Mouse (Mus musculus) kidney, embryonic 14.5 days (tissue): Measurements from ENCODE around the gene 2810408A11Rik. TPM values are rescaled to one million over a fixed set of nuclear protein-coding genes. Genes with fewer than 3 reads are reported as not detected.

Source experiments
- ATAC-seq: fragments of 200-750 bp; cut with Nextera tagmentation; 2 replicates; pipeline ENCODE4 v1.8.0; 2017; ENCODE audit warnings: moderate number of reproducible peaks, mild to moderate bottlenecking, moderate TSS enrichment, moderate library complexity; ENCODE audit not compliant: low FRiP score, low TSS enrichment
- H3K27ac ChIP-seq: fragments of 300-500 bp; sonication (generic); 2 replicates; pipeline ENCODE4 v1.5.1; 2014; ENCODE audit warnings: low read depth, mild to moderate bottlenecking, low read length, moderate library complexity, mixed read lengths
- H3K27me3 ChIP-seq: fragments of 300-500 bp; sonication (generic); 2 replicates; pipeline ENCODE4 v1.6.1; 2014; ENCODE audit warnings: mild to moderate bottlenecking, low read length; ENCODE audit not compliant: control insufficient read depth, insufficient read depth
- H3K36me3 ChIP-seq: fragments of 300-500 bp; sonication (generic); 2 replicates; pipeline ENCODE4 v1.6.1; 2014; ENCODE audit warnings: low read length, mixed read lengths; ENCODE audit not compliant: control insufficient read depth, insufficient read depth
- H3K4me1 ChIP-seq: fragments of 300-500 bp; sonication (generic); 2 replicates; pipeline ENCODE4 v1.6.1; 2014; ENCODE audit warnings: low read length, mixed read lengths; ENCODE audit not compliant: control insufficient read depth, insufficient read depth
- H3K4me2 ChIP-seq: fragments of 300-500 bp; sonication (generic); replicated peaks from 2 replicates; pipeline ENCODE4 v1.6.1; 2014; ENCODE audit warnings: low read depth, mild to moderate bottlenecking, low read length
- H3K4me3 ChIP-seq: fragments of 300-500 bp; sonication (generic); 2 replicates; pipeline ENCODE4 v1.5.1; 2014; ENCODE audit warnings: mild to moderate bottlenecking, low read length
- H3K9ac ChIP-seq: fragments of 300-500 bp; sonication (generic); 2 replicates; pipeline ENCODE4 v1.6.1; 2014; ENCODE audit warnings: low read depth, mild to moderate bottlenecking, low read length, moderate library complexity
- H3K9me3 ChIP-seq: fragments of 300-500 bp; sonication (generic); 2 replicates; pipeline ENCODE4 v1.6.1; 2016; ENCODE audit warnings: low read length; ENCODE audit not compliant: control insufficient read depth
- WGBS: fragments of 180-500 bp; shearing (Covaris S2); extraction: QIAGEN DNeasy Blood & Tissue Kit; methylation state at CpG from one replicate; pipeline ENCODE4 v1.1.7; 2014; 5-methylcytosine and 5-hydroxymethylcytosine counted together
- polyA plus RNA-seq: library from polyadenylated mRNA; unstranded; fragments of >200 nt; fragmentation: Nextera tagmentation; extraction: Ambion mirVana; gene quantifications from 2 replicates; pipeline ENCODE4 v1.2.1, GENCODE M21; 2014

Gene 2810408A11Rik
- polyA plus RNA-seq, 1 experiment from 2014 or later, result 15.1 TPM

DNA sequence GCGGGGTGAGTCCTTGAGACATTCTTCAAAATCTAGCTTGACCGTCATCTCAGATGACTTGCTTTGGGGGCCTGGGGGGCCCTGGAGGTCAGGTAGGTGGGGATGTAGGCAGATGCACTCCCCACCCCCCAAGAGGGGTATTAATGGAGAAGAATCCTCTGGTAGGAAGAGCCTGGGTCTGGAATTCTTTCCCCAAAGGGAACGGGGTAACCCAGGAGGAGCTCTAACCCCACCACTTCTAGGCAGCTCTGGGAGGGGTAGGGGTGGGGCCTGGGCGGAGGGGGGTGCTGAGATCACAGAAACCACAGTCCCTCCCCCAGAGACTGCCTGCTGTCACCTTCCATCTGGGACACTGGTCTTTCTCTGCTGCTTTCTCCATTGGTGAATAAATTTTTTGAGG lies 5.5 kb downstream of the 2810408A11Rik start, which contains the start of gene Acap1:
Gene Acap1 (minus strand): TSS at position 249 of the 400 bp plus-strand sequence.
- Histone ChIP-seq H3K27me3 (no peaks in the 10 kb centered on the region), H3K4me1 (peaks cover 7% of the 10 kb centered on the region), H3K9ac (no peak within 1 kb of the TSS), H3K4me2 (no peak within 1 kb of the TSS), H3K9me3 (no peaks in the 10 kb centered on the region), H3K36me3 (no peaks in the 10 kb centered on the region), H3K4me3 (no peak within 1 kb of the TSS), H3K27ac (no peak within 1 kb of the TSS)
- no peak for ATAC-seq
- WGBS, result 75% methylated on average over 4 of the region's 4 CpGs

DNA sequence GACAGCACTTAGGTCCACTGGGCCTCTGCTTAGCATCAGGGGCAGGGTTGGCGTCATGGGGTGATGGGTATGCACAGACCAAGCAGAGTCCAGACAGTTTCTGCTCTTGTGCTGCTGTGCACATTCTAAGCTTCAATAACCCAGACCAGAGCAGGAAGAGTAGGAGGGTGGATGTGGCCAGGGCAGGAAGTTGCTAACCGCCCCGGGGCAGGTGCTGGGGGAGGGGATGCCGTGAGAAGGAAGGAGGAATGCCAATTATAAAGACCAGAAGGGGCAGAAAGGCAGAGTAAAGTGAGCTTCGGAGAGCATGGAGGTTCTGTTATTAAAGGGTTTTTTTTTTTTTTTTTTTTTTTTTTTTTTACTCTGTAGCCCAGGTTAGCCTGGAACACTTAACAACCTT lies 6.1 kb downstream of the 2810408A11Rik start:
- peaks cover 5% of the 10 kb centered on the region for H3K4me1 ChIP-seq
- no peak for ATAC-seq
- no peaks in the 10 kb centered on the region for H3K9me3 ChIP-seq
- no peak overlapping the region for H3K27ac ChIP-seq
- H3K4me2 ChIP-seq, result no peak overlapping the region
- H3K36me3 ChIP-seq, result no peaks in the 10 kb centered on the region
- H3K9ac ChIP-seq, result no peak overlapping the region
- WGBS, result 73% methylated on average over 5 of the region's 5 CpGs
- H3K4me3 ChIP-seq, result no peak overlapping the region
- no peaks in the 10 kb centered on the region for H3K27me3 ChIP-seq

- no peak overlapping the region for H3K4me3 ChIP-seq
- no peak overlapping the region for H3K27ac ChIP-seq
- no peak overlapping the region for H3K9ac ChIP-seq
- H3K27me3 ChIP-seq, result no peaks in the 10 kb centered on the region
- H3K9me3 ChIP-seq, result no peaks in the 10 kb centered on the region
- no peak for ATAC-seq
- 79% methylated on average over 4 of the region's 4 CpGs for WGBS
- no peaks in the 10 kb centered on the region for H3K36me3 ChIP-seq
- no peak overlapping the region for H3K4me2 ChIP-seq
- no peaks in the 10 kb centered on the region for H3K4me1 ChIP-seq
These were observed 9.3 kb downstream of the 2810408A11Rik start for GRCm38 (mm10) chr11:69891482-69891881.

DNA sequence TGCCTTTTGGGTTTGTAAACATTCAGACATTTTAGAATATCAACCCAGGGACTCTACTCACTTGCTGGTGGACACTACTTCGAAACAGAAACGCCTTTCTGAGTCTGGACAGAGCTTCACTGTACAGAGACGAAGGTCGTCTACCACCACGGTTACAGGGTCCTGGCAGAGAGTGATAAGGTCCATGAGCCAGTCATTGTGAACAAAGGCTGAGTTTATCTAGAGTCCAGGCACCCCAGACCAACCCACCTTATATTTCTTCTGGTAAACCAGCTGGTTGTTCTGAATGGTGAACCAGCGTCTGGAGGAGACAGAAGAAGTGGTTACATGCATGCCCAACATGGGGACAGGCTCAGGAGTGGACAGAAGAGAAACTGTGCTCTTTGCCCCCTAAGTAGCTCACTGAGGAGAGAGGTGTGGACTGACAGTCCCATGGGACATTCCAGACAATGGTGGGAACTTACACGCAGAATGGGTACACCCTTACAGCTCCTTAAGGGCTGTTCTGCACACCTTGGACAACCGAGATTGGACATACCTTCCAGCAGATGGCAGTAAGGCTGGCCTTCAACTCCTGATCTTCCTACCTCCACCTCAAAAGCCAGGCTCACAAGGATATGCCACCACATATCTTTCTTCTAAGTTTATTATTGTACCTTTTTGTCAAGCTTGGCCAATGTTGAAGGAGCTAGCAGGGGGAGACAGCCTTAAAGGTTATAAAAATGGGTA lies 13.7 kb downstream of the 2810408A11Rik start:
- Histone ChIP-seq H3K27me3 (no peaks in the 10 kb centered on the region), H3K36me3 (no peaks in the 10 kb centered on the region), H3K4me3 (no peak overlapping the region), H3K9ac (no peak overlapping the region), H3K4me2 (no peak overlapping the region), H3K9me3 (no peaks in the 10 kb centered on the region), H3K27ac (no peak overlapping the region), H3K4me1 (peaks cover 3% of the 10 kb centered on the region)
- WGBS, result 70% methylated on average over 8 of the region's 8 CpGs
- no peak for ATAC-seq

DNA sequence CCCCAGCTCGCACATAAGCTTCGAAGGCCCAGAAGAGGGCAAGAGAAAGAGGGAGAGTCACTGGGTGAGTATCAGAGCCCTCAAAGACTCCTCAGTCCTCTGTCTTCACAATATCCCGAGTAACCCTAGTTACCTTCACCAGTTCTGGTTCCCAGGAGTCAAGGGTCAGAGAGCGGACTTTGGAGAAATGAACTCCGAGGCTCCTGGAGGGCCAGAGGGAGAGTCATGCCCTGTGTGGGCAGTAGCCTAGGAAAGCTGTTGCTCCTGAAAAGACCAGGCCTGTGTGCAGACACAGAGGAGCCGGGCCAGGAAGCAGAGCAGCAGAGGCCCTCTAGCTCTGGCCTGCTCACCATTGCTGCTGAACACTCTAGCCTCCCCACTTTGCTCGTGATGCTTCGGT lies 16.1 kb downstream of the 2810408A11Rik start:
- Histone ChIP-seq H3K4me1 (peaks cover 14% of the 10 kb centered on the region), H3K9me3 (no peaks in the 10 kb centered on the region), H3K9ac (no peak overlapping the region), H3K27ac (no peak overlapping the region), H3K4me2 (no peak overlapping the region; the same call in 1 of the 2 replicates), H3K27me3 (no peaks in the 10 kb centered on the region), H3K36me3 (no peaks in the 10 kb centered on the region), H3K4me3 (no peak overlapping the region)
- ATAC-seq, result no peak
- WGBS, result 71% methylated on average over 8 of the region's 8 CpGs

- Histone ChIP-seq H3K4me1 (peaks cover 19% of the 10 kb centered on the region), H3K4me2 (no peak overlapping the region; the same call in 1 of the 2 replicates), H3K4me3 (no peak overlapping the region), H3K27ac (no peak overlapping the region), H3K9me3 (no peaks in the 10 kb centered on the region), H3K27me3 (no peaks in the 10 kb centered on the region), H3K9ac (peak overlapping the region; percentile 18; the same call in 1 of the 2 replicates), H3K36me3 (no peaks in the 10 kb centered on the region)
- WGBS, result 60% methylated on average over 9 of the region's 9 CpGs
- no peak for ATAC-seq
These were observed 16.5 kb downstream of the 2810408A11Rik start for GRCm38 (mm10) chr11:69884240-69884639.

DNA sequence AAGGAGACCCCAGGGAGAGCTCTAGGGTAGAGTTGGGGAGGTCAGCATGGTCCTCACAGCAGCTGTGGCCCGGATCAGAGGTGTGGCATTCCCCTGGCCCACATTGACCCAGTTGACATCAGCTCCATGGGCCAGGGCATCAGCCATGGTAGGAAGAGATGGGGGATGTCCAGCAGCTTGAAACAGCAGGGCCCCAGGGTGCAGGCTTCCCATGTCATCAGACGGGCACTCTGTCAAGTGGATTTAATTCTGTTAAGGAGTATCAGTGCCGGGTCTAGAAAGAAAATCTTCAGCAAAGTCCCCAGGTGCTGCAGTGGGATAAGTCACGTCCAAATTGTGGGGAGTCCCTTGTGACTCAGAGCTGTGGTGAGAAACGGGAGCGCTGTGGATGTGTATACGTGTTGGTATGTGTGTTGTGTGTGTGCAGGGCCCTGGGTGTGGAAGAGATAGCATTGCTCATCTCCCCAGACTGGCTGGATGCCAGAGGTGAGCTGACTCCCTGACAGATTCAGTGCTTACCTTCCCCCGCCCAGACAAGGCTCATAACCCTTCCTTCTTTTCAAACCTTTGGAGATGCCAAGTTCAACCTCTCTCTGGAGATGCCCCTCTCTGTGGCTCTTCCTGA lies 17.1 kb downstream of the 2810408A11Rik start:
- peaks cover 25% of the 10 kb centered on the region for H3K4me1 ChIP-seq
- H3K9ac ChIP-seq, result no peak overlapping the region
- H3K27ac ChIP-seq, result no peak overlapping the region
- 91% methylated on average over 8 of the region's 8 CpGs for WGBS
- H3K27me3 ChIP-seq, result no peaks in the 10 kb centered on the region
- no peaks in the 10 kb centered on the region for H3K9me3 ChIP-seq
- no peak overlapping the region for H3K4me2 ChIP-seq
- ATAC-seq, result no peak
- no peak overlapping the region for H3K4me3 ChIP-seq
- H3K36me3 ChIP-seq, result no peaks in the 10 kb centered on the region

DNA sequence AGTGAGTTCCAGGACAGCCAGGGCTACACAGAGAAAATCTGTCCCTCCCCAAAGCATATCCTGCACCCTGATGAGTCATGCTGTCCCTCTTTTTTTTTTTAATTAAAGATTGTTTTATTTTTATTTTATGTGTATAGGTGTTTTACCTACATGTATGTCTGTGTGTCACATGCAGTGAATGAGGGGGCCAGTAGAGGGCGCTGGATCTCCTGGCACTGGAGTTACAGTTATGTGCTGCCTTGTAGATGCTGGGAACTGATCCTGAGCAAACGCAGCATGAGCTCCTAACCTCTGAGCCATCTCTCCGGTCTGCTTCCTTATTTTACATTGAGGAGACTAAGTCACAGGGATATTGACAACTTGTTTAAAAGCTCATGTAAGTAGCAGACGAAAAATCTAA lies 17.7 kb downstream of the 2810408A11Rik start:
- WGBS, result 68% methylated on average over 4 of the region's 4 CpGs
- Histone ChIP-seq H3K27me3 (no peaks in the 10 kb centered on the region), H3K4me1 (peaks cover 25% of the 10 kb centered on the region), H3K9me3 (no peaks in the 10 kb centered on the region), H3K4me3 (no peak overlapping the region), H3K4me2 (no peak overlapping the region), H3K36me3 (no peaks in the 10 kb centered on the region), H3K9ac (no peak overlapping the region), H3K27ac (no peak overlapping the region)
- ATAC-seq, result no peak
